ENCODE assay signal across 8 mouse cellular contexts in genomic region chr11:6199410-6200086, GRCm38 (mm10). TPM values are rescaled to one million over a fixed set of nuclear protein-coding genes. Genes with fewer than 3 reads are reported as not detected.
DNase-seq lines count a peak whose midpoint lies in the region; ATAC-seq and TF ChIP-seq lines count a peak whose summit lies in the region.

Gene A730071L15Rik, plus strand, starts transcription at chr11:6200029.

- H3K36me3 ChIP-seq in thymus, adult 2 months (ENCODE audit: control insufficient read depth, insufficient read depth, low read length), result no peaks in the 10 kb centered on the region
- no peaks in the 10 kb centered on the region for H3K36me3 ChIP-seq in heart, postnatal 0 days (replicated peaks; ENCODE audit: control insufficient read depth, insufficient read depth, low read length)
- no peaks in the 10 kb centered on the region for H3K36me3 ChIP-seq in lung, embryonic 16.5 days (ENCODE audit: control insufficient read depth, insufficient read depth, low read length)
- H3K36me3 ChIP-seq in stomach, postnatal 0 days (ENCODE audit: control insufficient read depth, insufficient read depth, low read length), result no peaks in the 10 kb centered on the region

- H3K9me3 ChIP-seq in heart, postnatal 0 days (replicated peaks; ENCODE audit: control insufficient read depth, low read length), result no peaks in the 10 kb centered on the region
- no peaks in the 10 kb centered on the region for H3K9me3 ChIP-seq in lung, embryonic 16.5 days (ENCODE audit: control insufficient read depth, low read length)
- H3K9me3 ChIP-seq in stomach, postnatal 0 days (ENCODE audit: control insufficient read depth, low read length), result no peaks in the 10 kb centered on the region

- no peak for TF ChIP-seq EP300 in heart, postnatal 0 days (IDR thresholded peaks at IDR 0.05; ENCODE audit: low read depth)
- TF ChIP-seq EP300 in stomach, postnatal 0 days (optimal IDR thresholded peaks at IDR 0.05), result no peak

- WGBS in thymus, adult 2 months, result 1% methylated on average over 35 of the region's 35 CpGs
- WGBS in heart, postnatal 0 days, result under 1% methylated on average over 35 of the region's 35 CpGs
- WGBS in lung, embryonic 16.5 days, result 2% methylated on average over 35 of the region's 35 CpGs
- WGBS in stomach, postnatal 0 days, result under 1% methylated on average over 35 of the region's 35 CpGs

- peaks cover 15% of the 10 kb centered on the region for H3K4me1 ChIP-seq in thymus, adult 2 months (replicated peaks; ENCODE audit: control insufficient read depth, insufficient read depth, low read length)
- H3K4me1 ChIP-seq in heart, postnatal 0 days (ENCODE audit: control insufficient read depth, insufficient read depth), result peaks cover 14% of the 10 kb centered on the region
- H3K4me1 ChIP-seq in lung, embryonic 16.5 days (replicated peaks; ENCODE audit: control insufficient read depth, insufficient read depth, low read length), result peaks cover 10% of the 10 kb centered on the region
- H3K4me1 ChIP-seq in stomach, postnatal 0 days (replicated peaks; ENCODE audit: control insufficient read depth, insufficient read depth), result no peaks in the 10 kb centered on the region; the same call in 1 of the 2 replicates

- peak within 1 kb of the TSS; percentile 92 for H3K4me2 ChIP-seq in heart, postnatal 0 days (ENCODE audit: low read depth, low read length)
- peak within 1 kb of the TSS; percentile 97 for H3K4me2 ChIP-seq in lung, embryonic 16.5 days (ENCODE audit: low read depth, low read length)
- H3K4me2 ChIP-seq in stomach, postnatal 0 days (replicated peaks; ENCODE audit: low read depth), result peak within 1 kb of the TSS; percentile 94

- no peaks in the 10 kb centered on the region for H3K27me3 ChIP-seq in thymus, adult 2 months (ENCODE audit: control insufficient read depth, insufficient read depth, low read length)
- H3K27me3 ChIP-seq in heart, postnatal 0 days (ENCODE audit: control insufficient read depth, insufficient read depth, low read length), result no peaks in the 10 kb centered on the region
- no peaks in the 10 kb centered on the region for H3K27me3 ChIP-seq in lung, embryonic 16.5 days (ENCODE audit: control insufficient read depth, insufficient read depth, low read depth, low read length)
- H3K27me3 ChIP-seq in stomach, postnatal 0 days (ENCODE audit: control insufficient read depth, insufficient read depth, low read length), result no peaks in the 10 kb centered on the region

- peak; percentile 33 for DNase-seq in adrenal gland, adult 2 months
- DNase-seq in adrenal gland, adult (ENCODE audit: inconsistent age in 2 of 2, low spot score in 1 of 2), result no peak
- peak; percentile 30 for DNase-seq in thymus, adult 2 months
- no peak for DNase-seq in thymus, adult 18-20 months
- no peak for DNase-seq in heart, postnatal 0 days (ENCODE audit: low spot score)
- DNase-seq in stomach, postnatal 0 days (ENCODE audit: low spot score), result peak; percentile 35
- DNase-seq in urinary bladder, postnatal 25 days (ENCODE audit: low spot score), result no peak

- peak within 1 kb of the TSS; percentile 61 for H3K4me3 ChIP-seq in thymus, adult 2 months (ENCODE audit: control insufficient read depth, insufficient read depth, low read length)
- peak within 1 kb of the TSS; percentile 79 for H3K4me3 ChIP-seq in heart, postnatal 0 days (ENCODE audit: low read depth, low read length)
- peak within 1 kb of the TSS; percentile 83 for H3K4me3 ChIP-seq in lung, embryonic 16.5 days (ENCODE audit: low read length)
- H3K4me3 ChIP-seq in stomach, postnatal 0 days (ENCODE audit: low read depth, low read length), result peak within 1 kb of the TSS; percentile 95

- no peak for TF ChIP-seq POLR2A in thymus, adult 2 months (IDR thresholded peaks at IDR 0.05; ENCODE audit: control insufficient read depth, extremely low read depth, insufficient read depth, low read length, poor library complexity)

- peak within 1 kb of the TSS; percentile 85 for H3K9ac ChIP-seq in heart, postnatal 0 days (replicated peaks; ENCODE audit: low read depth, low read length)
- H3K9ac ChIP-seq in lung, embryonic 16.5 days (ENCODE audit: low read length), result peak within 1 kb of the TSS; percentile 90
- H3K9ac ChIP-seq in stomach, postnatal 0 days (ENCODE audit: low read length), result peak within 1 kb of the TSS; percentile 94

- TF ChIP-seq CTCF in thymus, adult 2 months (IDR thresholded peaks at IDR 0.05; ENCODE audit: borderline replicate concordance, control insufficient read depth, extremely low read depth, insufficient read depth, low read length, poor library complexity), result 0 out of 2 replicates have a peak, but pooled peaks have one; percentile 7
- TF ChIP-seq CTCF in heart, postnatal 0 days (IDR thresholded peaks at IDR 0.05; ENCODE audit: low read depth), result no peak
- peak; percentile 21; the same call in 1 of the 2 replicates for TF ChIP-seq CTCF in stomach, postnatal 0 days (IDR thresholded peaks at IDR 0.05; ENCODE audit: low read depth)

- peak within 1 kb of the TSS; percentile 76 for H3K27ac ChIP-seq in thymus, adult 2 months (ENCODE audit: control insufficient read depth, insufficient read depth, low read length)
- H3K27ac ChIP-seq in heart, postnatal 0 days (ENCODE audit: low read depth), result peak within 1 kb of the TSS; percentile 98
- peak within 1 kb of the TSS; percentile 97 for H3K27ac ChIP-seq in lung, embryonic 16.5 days (ENCODE audit: low read length)
- peak within 1 kb of the TSS; percentile 97 for H3K27ac ChIP-seq in stomach, postnatal 0 days (replicated peaks)

- ATAC-seq in heart, postnatal 0 days (ENCODE audit: insufficient read depth, low read depth), result peak; percentile 34; the same call in 1 of the 2 replicates
- peak; percentile 72 for ATAC-seq in lung, embryonic 16.5 days (ENCODE audit: low read depth)
- ATAC-seq in stomach, postnatal 0 days (ENCODE audit: low FRiP score, low TSS enrichment), result peak; percentile 22

RNA-seq across cellular contexts. Expression of gene A730071L15Rik, which starts in this region (rescaled TPM):
- total RNA-seq in adrenal gland, adult 2 months (2021), result under 1 TPM; 0.23 to 0.35 TPM
- polyA plus RNA-seq in adrenal gland, adult 2 months (2012; rRNA removed), result not detected in 2 replicates
- 0.09 and 0.10 TPM in 2 replicates for polyA plus RNA-seq in thymus, adult 2 months (2012; rRNA removed)
- not detected in 2 replicates for total RNA-seq in heart, postnatal 0 days (2014; rRNA removed; ENCODE audit: low replicate concordance)
- 0.30 and 0.41 TPM in 2 replicates for polyA plus RNA-seq in heart, postnatal 0 days (2015; fragmentation: Nextera tagmentation; extraction: Ambion mirVana)
- 0.30 and 0.33 TPM in 2 replicates for polyA plus RNA-seq in lung, embryonic 16.5 days (2015; fragmentation: Nextera tagmentation; extraction: Ambion mirVana)
- polyA plus RNA-seq in stomach, postnatal 0 days (2015; fragmentation: Nextera tagmentation; extraction: Ambion mirVana), result 0.27 and 0.33 TPM in 2 replicates

Comparison
In these comparisons a context has a peak if more than half of its experiments do, and no peak if none do; other contexts are left out.
1. Peak in DNase-seq in adrenal gland, adult 2 months; RNA of the gene not detected or under 1 TPM.
2. Peak in DNase-seq, H3K4me3 ChIP-seq and H3K27ac ChIP-seq in thymus, adult 2 months; RNA of the gene not detected or under 1 TPM.
3. Peak in ATAC-seq, H3K4me3 ChIP-seq, H3K27ac ChIP-seq, H3K9ac ChIP-seq and H3K4me2 ChIP-seq in heart, postnatal 0 days; RNA of the gene not detected or under 1 TPM.
4. Peak in ATAC-seq, H3K4me3 ChIP-seq, H3K27ac ChIP-seq, H3K9ac ChIP-seq and H3K4me2 ChIP-seq in lung, embryonic 16.5 days; RNA of the gene not detected or under 1 TPM.
5. Peak in DNase-seq, ATAC-seq, H3K4me3 ChIP-seq, H3K27ac ChIP-seq, H3K9ac ChIP-seq and H3K4me2 ChIP-seq in stomach, postnatal 0 days; RNA of the gene not detected or under 1 TPM.
6. ATAC-seq: peak in every context shown above with its lines; median percentile 72 in lung, embryonic 16.5 days; 34 in heart, postnatal 0 days; 22 in stomach, postnatal 0 days.